Mouse (Mus musculus): ENCODE measurements around the gene Rsph3a. TPM values are rescaled to one million over a fixed set of nuclear protein-coding genes. Genes with fewer than 3 reads are reported as not detected.
"Not testable (repeated sequence)": the region's sequence is repeated elsewhere in the genome, so short reads cannot be mapped to it uniquely, and the experiment has no call there.

Rsph3a gene
- total RNA-seq, 1 experiment from 2014 or later = 43.1 TPM

DNA sequence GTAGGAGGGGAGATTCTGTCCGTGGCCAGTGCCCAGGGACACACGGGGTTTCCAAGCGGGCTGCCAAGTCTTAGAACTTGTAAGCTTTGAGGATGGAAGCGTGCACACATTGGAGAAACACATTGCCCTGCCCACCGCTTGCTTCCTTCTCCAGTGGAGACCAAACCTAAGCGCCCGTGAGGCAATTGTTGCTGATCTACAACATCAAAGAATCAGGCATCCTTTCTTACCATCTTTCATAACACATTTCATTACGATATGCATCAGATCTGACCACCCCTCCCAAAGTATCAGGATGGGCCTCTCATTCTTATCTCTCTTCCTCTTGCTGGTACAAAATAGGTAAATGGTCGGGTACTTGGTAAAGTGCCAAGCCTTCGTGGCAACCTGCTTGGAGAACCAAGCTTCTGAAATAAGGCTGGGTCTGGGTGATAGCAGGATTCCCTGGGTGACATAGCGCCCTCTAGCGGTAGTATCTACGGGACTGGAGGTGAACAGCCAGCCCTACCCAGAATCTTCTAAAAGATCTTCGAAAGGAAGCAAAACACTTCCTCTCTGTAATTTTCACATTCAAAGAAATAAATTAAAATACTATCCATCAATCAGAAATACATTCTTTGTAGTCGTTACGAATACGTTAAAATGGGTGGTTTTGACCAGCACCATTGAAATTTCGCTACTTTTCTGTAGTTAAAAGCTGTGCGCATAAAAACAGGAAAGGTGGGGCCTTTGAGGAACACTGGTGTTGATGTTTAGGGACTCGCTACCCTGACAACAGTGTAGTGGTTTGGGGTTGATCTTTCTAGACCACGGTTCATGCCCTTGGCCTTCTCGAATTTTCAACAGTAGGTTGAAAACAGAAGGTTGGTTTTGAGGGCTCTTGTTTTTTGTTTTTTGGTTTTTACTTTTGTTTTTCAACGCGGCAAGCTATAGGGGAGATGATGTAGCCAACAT is 17.6 kb upstream of the Rsph3a start:
- DNase-seq = peak; percentile 92

DNA sequence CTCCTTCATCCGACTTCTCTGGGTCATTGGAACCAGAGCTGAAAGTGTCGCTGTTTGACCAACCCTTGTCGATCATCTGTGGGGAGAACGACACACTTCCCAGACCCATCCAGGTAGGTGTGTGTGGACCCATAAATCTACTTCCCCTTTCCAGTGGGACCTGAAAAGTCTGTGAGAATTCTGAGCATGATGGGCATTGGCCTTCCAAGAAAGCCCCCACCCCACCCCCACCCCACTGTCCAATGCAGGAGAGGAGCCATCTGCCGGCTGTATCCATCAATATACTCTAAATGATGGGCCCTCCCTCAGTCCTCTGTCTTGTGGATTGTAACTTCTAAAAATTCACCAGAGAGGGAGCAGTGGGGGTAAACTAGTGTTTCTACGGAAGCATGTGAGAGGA is 16.8 kb upstream of the Rsph3a start:
- DNase-seq = no peak

DNA sequence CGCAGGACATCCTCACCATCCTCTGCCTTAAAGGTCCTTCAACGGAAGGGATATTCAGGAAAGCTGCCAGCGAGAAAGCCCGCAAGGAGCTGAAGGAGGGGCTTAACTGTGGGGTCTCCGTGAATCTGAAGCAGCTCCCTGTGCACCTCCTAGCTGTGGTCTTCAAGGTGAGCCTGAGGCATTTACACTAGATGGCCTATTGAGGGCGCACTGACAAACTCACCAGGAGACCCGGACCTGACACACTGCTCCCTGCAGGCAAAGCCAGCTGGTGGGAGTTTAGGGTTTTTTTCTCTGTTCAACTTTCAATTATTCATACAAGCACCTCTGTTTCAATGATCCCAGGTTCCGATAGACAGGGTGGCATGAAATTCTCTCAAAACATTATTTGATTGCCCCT is 16.1 kb upstream of the Rsph3a start:
- DNase-seq = peak; percentile 23

DNA sequence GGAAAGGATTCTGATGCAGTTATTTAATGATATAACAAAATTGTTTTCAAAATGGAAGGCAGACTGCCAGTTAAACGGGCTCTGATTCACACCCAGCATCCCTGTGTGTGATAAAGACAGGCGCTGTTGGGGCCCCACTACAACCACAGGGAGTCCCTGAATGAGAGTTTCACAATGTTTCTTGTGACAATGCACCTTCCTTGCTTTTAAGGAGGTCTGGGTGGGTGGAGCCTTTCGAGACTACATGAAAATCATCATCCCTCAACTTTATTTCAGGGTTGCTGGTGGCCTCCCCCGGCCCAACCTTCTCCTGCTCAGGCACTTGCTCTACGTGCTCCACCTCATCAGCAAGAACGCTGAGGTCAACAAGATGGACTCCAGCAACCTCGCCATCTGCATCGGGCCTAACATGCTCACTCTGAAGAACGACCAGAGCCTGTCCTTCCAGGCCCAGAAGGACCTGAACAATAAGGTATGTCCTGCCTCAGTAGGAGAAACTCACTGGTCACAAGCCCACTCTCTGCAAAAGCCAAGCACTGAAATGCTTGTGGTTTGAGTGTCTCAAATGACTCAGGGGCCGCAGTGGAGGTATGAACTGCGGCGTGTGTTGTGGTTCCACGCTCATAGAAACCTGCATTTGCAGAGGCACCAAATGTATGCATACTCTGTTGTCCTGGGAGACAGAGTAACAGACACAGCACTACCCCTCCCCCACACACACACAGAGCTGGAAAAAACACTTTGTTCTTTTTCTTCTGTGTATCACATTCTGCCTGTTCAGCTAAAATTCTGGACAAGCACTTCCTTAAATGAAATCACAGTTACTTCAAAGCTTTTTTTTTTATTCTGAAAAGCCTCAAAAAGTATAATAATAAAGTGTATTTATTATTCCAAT is 14.1 kb upstream of the Rsph3a start:
- DNase-seq = no peak

DNA sequence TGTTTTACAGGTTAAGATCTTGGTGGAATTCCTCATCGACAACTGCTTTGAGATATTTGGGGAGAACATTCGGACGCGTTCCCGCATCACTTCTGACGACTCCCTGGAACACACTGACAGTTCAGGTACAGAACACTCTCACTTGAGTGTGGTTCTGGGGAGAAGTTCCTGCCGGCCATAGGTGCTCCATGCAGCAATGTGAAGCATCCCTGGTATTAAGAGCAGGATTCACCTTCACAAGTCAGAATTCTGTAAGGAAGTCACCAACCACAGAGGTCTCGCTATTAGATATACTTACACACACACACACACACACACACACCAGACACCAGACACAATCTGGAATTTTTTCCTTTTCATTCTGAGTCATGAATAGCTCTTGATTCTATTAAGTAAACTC is 13.3 kb upstream of the Rsph3a start:
- DNase-seq = not testable (repeated sequence)

DNA sequence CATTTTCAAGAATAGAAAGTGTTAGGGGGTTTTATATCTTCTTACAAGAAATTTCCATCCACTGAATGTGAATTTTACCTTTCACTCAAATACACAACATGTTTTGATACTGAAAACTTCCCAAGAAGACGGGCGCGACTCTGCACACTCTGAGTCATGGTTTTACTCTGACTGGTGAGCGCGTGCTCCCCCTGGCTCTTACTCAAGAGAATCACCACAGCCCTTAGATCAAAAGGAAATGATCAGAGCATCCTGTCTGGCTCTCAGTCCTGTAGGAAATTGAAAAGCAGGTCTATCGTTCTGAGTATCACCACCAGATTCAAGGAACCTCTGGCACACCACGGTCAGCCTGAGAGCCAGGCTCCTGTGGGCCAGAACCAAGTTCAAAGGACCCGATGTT is 5.8 kb upstream of the Rsph3a start:
- peak; percentile 72 for DNase-seq

DNA sequence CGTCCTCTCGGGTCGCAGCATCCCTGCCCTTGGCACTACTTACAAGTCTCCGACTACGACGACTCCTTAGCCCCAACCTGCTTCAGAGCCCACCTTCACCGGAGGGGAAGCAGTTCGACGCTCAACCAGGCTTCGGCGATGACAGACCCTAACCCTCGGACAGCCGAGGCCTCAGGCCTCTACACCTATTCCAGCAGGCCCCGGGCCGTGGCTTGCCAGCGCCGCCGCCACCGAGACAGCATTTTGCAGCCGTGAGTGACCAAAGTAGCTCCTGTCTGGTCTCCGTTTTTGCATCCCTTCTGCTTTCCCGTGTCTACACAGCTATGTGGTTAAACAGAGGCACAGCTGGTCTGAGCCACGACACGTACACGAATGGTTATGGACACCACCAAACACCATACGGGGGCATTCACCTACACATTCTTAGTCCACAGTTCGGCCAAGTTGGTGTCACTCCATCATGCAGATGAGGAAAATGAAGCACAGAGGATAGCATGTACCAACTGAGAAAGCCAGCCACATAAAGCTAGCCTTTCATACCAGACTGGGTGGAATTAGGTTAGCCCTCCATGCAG is 726 bp downstream of the Rsph3a start:
- not testable (repeated sequence) for DNase-seq

DNA sequence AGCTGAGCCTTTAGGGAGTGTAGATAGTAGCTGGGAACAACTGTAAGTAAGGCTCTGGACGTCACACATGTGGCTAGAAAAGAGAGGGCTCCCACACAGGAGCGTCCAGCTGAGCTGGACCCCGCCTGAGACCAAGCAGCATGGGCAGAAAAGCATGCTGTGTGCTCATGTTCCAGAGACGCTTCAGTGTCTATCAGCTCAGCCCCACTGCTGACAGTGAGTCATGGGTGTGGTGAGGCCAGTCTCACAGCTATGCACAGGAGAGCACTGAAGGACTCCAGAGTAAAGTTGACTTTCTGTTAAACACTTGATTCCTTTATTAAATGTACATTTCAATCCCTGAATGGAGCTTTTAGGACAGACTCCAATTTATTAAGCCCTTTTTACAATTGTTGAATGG is 5.9 kb downstream of the Rsph3a start:
- DNase-seq = not testable (repeated sequence)

DNA sequence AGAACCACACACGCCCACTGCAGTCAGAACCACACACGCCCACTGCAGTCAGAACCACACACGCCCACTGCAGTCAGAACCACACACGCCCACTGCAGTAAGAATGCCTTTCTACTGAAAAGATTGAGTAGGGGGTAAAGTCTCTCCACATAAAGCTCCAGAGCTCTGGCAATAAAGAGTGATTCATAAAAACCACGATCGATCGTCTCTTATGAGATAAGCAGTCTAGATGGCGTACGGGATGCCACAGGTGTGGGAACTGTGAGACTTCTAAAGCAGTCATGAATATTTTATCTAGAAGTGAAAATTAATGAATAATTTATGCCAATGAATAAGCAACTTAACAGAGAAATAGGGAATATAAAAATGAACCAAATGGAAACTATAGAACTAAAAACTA is 11.8 kb downstream of the Rsph3a start:
- not testable (repeated sequence) for DNase-seq

DNA sequence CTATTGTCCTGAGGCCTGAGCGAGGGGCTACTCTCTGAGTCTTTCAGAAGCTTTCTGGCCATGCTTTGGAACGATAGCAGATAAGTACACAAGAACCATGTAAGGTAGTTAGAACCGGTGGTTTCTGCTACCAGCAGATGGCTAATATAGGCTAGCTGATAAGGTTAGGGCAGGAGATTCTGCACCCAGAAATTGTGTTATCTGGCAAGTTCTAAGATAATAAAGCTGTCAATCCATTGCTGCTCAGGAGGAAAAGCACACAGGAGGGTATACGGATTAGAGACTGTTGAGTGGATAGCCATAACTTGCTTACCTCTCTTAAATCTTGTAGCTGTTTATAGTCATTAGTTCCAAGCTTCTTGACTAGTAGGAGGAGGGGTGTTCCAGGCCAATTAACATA is 17.9 kb downstream of the Rsph3a start:
- DNase-seq = not testable (repeated sequence)

DNA sequence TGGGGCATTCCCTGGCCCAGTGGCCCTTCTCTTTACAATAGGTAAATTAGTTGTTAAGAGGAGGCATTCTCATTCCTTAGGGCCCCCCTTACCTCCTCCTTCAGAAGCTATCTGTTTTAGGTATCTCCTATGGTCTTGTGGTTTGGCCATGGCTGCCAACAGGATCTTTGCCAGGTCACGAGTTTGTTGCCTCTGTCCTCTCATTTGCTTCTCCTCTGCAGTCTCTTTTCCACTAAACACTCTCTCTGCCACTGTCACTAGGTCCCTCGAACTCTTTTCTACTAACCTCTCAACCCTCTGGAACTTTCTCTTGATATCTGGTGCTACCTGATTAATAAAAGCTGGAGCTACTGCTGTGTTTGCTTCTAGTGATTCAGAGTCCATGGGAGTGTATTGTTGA is 19.0 kb downstream of the Rsph3a start:
- DNase-seq = not testable (repeated sequence)

DNA sequence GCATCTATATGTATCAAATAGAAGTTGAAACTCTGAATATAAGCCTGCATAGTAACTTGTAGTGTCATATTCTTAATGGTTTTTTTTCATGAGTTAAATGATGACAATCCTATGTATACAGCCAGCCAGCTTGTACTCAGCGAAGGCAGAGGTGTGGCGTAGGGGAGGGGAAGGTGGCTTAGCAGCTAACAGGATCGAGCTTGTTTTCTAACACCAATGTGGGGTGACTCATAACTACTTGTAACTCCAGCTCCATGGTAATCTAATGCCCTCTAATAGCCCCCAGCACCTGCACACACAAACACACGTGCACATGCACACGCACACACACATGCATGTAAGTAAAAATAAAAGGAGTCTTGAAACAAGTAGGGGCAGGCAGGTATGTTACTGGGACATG is 23.1 kb downstream of the Rsph3a start:
- DNase-seq = not testable (repeated sequence)

DNA sequence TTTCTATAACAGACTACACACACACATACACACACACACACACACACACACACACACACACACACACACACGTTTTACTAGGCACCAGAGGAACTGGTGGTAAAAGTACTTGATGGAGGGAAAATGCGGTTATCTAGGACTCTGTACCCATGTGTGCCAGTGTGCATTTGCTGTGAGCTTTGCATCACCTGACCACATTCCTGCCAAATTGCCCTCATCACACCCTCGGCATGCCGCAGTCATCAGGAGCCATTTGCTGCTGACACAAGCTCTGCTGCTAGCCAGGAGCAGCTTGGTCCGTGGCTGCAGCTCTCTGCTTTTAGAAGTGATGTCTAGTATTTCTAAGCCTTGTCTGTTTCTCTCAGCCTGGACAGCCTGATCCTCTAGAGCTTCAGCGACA is 24.4 kb downstream of the Rsph3a start:
- not testable (repeated sequence) for DNase-seq

DNA sequence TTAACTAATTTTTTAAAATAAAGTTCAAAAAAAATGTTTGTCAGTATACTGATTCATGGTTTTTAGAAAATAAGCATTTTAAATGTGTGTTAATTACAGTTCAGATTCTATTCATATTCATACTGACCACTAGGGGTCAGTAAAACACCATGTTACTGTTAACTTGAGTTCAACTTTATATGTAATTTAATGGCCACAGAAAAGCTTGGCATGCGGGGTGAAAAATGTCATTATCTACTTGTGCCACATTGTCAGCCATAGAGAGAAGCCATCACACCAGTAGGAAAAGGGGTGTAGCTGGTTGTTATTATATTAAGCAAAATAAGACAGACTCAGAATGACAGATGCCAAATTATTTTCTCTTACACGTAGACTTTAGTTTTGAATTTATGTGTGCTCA is 38.1 kb downstream of the Rsph3a start:
- not testable (repeated sequence) for DNase-seq

DNA sequence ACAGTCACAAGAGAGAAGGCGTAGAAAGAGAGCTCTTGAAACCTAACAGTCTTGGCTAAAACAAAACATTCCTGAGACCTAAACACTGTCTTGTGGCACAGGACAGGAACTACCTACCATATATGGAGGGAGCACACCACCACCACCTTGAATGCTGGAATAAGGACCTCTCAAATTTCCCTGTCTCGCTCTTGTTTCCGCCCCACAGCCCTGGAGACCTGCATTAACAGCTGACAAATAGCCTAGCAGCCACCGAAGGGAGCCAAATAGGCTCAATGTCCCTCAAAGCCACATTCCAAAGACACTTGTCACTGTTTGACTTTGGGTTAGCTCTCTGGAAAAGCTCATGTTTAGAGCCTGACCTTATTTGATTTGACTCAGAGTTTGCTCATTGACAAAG is 40.2 kb downstream of the Rsph3a start:
- DNase-seq = peak; percentile 25

DNA sequence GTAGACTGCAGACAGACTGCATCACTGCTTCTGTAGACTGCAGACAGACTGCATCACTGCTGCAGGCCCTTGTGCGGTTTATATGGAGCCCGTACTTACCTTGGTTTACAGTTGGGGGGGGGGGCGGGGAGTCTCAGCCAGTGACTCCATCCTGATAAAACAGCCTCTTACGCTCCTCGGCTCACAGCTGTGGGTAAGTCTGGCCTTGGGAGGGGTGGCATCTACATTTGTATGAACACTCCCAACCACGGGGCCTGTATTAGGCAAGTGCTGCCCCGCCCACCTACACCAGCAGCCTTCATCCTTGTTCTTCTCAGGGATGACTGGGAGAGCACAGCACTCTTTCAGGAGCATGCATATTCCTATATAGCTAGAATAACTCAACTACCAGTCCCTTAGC is 41.6 kb downstream of the Rsph3a start:
- not testable (repeated sequence) for DNase-seq

DNA sequence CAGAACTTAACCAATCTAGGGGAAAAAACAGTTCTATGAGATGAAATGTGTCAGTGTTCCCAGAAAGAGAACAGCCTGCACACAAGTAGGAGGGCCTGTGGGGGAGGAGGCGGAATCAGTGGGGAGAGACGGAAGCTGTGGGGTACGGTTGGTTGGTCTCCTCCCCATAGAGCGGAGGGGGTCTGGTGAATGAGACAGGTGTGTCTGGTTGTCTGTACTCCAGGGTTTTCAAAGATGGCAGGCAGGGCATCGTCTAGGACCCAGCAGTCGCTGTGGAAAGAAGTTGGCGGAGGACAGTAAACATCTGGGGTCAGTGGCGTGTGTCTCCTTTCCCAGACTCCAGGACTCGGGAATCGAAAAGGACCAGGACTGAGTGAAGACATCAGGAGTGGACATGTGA is 57.8 kb downstream of the Rsph3a start:
- not testable (repeated sequence) for DNase-seq

DNA sequence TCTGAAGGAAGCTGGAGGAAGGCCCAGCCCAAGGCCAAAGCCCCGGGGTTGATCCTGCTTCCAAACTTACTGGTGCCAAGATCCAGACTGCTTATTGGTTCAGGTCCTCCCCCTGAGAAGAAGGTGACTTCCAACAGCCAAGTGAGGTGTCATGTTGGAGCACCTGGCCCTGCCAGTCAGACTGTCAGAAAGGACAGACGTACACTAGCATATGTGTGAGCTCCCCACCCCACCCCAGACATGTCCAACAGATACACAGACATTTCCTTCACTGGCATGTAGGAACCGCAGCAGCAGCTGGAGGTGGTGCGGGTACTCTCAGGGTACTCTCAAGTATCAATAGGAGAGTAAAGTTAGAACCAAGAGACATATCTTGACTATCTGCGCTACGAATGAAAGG is 61.4 kb downstream of the Rsph3a start:
- not testable (repeated sequence) for DNase-seq

DNA sequence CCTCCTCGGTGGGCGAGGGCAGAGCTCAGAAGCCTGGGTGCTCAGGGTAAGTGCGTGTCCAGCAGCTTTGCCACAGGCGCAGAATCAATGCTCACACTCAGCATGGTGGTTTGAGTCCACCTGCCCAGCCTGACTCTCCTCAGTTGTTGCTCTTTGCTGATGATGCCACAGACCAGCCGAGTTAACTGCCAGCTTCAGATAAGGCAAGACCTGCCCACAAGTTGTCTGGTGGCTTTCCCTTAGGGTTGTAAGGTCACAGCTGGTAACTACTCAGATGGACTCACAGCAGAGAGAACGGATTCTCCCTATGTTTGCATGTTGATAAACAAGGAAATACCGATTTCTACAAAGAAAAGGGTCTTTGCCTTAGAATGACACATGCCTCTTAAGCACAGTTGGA is 64.2 kb downstream of the Rsph3a start:
- DNase-seq = not testable (repeated sequence)

DNA sequence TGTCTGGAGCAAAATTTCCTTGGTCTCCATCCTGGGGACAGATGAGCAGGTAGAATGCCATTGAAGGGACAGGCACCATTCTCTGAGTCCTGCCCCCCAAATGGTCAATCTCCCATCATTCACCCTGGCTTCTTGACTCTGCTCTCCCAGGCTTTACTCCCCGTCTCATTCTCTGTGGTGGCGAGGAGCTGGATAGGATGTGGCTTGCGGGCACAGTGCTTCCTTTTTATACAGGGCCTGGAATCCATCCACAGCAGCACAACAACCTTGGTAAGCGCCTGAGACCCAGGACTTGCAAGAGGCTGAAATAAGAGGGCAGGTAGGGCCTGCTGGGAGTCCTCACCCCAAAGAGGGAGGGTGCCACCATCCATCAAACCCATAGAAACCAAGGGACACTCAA is 68.6 kb downstream of the Rsph3a start:
- DNase-seq = not testable (repeated sequence)

DNA sequence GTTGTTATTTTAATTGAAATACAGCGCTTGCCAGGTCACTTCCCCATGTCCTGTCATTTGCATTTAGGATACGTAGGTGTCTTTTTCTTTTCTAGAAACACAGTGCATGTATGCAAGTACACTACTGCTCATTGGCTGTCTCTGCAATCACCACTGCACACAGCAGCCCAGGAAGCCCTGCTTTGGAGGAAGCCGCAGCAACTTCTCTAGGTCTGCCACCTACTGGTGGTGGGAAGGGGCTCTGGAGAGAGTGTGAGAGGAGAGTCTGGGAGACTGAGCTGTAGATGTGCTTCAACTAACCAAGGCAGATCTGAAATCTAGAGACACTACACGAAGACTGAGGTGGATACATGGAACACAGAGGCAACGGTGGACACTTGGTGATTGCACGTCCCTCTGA is 77.3 kb downstream of the Rsph3a start:
- DNase-seq = not testable (repeated sequence)

DNA sequence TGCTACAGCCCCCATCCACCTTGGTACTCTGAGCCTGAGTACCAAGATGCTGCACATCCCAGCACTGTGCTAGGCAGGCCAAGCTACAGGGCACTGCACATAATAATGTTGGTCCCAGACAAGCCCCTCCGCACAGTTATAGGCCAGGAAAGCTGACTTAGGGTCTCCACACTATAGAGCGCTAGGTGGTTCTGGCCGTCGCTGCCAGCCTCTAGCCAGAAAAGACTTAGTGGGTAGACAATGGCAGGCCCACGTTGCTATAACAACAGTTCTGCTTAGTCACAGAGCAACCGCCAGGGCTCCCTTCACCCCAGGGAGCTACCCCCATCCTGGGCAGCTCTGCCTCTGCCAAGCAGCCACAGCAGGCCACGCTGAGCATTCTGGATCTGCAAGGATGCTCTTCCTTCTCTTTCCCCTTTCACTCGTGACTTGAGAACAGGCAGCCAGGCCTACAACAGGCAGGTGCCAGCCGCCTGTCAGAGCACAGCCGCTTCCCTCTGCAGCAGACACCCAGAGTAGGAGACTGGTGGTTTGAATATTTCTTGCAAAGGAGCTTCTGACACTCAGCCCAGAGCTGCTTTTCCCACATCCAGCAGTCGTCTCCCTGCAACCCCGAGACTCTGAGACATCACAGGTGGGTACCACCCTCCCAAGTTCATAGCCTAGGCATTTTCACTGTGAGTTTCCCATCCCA is 82.2 kb downstream of the Rsph3a start:
- DNase-seq = not testable (repeated sequence)

Data from adrenal gland, postnatal 14 days (tissue).